Mouse (Mus musculus) hematopoietic multipotent progenitor cell, adult 10-12 weeks (in vitro differentiated cells): ENCODE measurements around the gene Zup1. TPM values are rescaled to one million over a fixed set of nuclear protein-coding genes. Genes with fewer than 3 reads are reported as not detected.

Source experiments
- polyA plus RNA-seq: library from polyadenylated mRNA; stranded (reverse); fragments of >175 nt; gene quantifications from 2 replicates; pipeline ENCODE4 v1.2.3, GENCODE M21; 2012; ENCODE audit warnings: low replicate concordance

The Zup1 gene
- 5.4 and 8.7 TPM in 2 replicates for polyA plus RNA-seq

GRCm38 (mm10) chr10:33950803-33951583 lies at the start of gene Zup1:
Gene Zup1, minus strand, starts transcription at chr10:33951269.

GRCm38 (mm10) chr10:33904530-33905481 lies 46.3 kb downstream of the Zup1 start, which contains the start of gene Rsph4a:
Gene Rsph4a, plus strand, starts transcription at chr10:33905111.

Other genes with a start within 250 kb of the Zup1 start
- not detected in 2 replicates for gene Sult3a2, start 164.6 kb downstream of the Zup1 start, polyA plus RNA-seq
- gene Sult3a1, start 93.5 kb downstream of the Zup1 start, polyA plus RNA-seq: not detected in 2 replicates
- gene Rsph4a, start 46.2 kb downstream of the Zup1 start, polyA plus RNA-seq: not detected in 2 replicates
- 49.3 and 90.3 TPM in 2 replicates for gene Rwdd1, start 68.4 kb upstream of the Zup1 start, polyA plus RNA-seq
- gene Trappc3l, start 86.3 kb upstream of the Zup1 start, polyA plus RNA-seq: not detected in 2 replicates
- gene Calhm4, start 93.0 kb upstream of the Zup1 start, polyA plus RNA-seq: not detected in 2 replicates
- not detected in 2 replicates for gene Calhm5, start 145.2 kb upstream of the Zup1 start, polyA plus RNA-seq
- 20.3 and 22.2 TPM in 2 replicates for gene Calhm6, start 176.7 kb upstream of the Zup1 start, polyA plus RNA-seq